Mouse (Mus musculus) kidney, adult 18-20 months (tissue): ENCODE results near the gene Shq1.

Experiments
- DNase-seq: peaks from one replicate; pipeline ENCODE4 v3.0.0; 2021

Shq1 gene

GRCm38 (mm10) chr6:100527161-100527560 lies 143.8 kb downstream of the Shq1 start:
- no peak for DNase-seq

GRCm38 (mm10) chr6:100526066-100526465 lies 144.9 kb downstream of the Shq1 start:
- DNase-seq, result no peak

DNA sequence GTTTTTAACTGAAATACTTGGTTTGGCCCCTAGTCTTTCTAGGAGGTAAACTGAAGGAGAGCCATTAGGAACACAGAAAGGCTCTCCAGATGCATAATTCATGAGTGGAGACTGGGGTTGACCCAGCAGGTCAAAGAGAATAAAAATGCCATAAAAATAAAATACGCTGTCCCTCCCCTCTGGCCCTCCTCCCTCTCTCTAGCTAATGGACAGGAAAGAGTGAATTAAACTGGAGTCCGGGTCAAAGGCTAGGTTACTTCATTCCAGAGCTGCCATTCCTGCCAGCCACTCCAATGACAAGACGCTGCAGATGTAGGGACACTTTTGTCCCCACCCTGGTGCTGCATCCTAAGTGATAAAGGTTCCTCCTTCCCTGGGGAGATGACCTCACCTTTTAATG lies 145.5 kb downstream of the Shq1 start:
- peak; percentile 18 for DNase-seq

- no peak for DNase-seq
These were observed 148.5 kb downstream of the Shq1 start for GRCm38 (mm10) chr6:100522495-100522894.

- no peak for DNase-seq
These were observed 149.2 kb downstream of the Shq1 start for GRCm38 (mm10) chr6:100521615-100522398.

GRCm38 (mm10) chr6:100520558-100521099 lies 150.3 kb downstream of the Shq1 start:
- DNase-seq, result no peak

DNA sequence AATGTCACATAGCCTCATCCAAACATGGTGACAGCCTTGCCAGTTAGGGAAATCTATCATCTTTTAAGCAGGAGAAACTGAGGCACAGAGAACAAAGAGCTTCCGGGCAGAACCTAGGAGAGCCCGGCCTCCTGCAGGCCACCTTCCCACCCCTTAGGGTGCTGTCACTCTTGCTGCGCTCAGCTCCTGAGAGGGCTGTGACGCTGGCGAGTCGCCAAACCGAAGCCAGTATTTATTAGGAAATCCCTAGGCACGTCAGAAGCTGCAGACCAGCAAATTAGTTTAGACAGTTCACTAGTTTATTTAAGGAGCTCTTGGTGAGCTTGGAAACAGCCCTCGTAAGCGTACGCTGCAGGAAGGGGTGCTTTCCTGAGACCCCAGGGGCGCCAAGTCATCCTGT lies 151.1 kb downstream of the Shq1 start:
- no peak for DNase-seq
